ENCODE assay signal across 8 mouse cellular contexts in the genomic region with DNA sequence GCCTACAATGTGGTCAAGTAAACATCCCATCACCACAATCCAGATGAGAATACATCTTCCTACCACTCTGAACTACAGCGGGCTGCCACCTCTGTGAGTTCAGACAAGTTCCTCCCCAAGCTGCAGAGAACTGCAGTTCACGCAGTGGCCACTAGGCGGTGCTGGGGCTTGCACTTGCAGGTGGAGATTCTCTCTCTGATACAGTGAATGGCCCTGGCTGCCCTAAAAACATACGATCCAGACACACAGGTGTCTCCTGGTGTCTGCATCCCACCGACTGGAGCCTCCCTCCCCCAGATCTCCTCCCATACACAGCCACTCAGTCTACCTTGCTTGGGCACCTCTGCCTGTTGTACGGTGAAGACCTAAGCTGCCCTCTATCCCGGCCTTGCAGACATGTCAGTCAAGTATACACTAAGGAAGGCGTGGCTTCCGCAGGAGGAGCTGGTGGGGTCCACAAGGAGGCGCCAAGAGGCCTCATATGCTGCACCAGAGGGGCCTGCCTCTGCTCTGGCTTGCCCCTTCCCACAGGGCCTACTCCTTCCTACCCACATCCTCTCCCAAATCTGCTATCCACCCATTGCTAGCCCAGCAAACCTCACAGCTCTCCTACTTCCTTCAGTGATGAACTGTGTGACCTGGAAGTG. TPM values are rescaled to one million over a fixed set of nuclear protein-coding genes. Genes with fewer than 3 reads are reported as not detected.
DNase-seq lines count a peak whose midpoint lies in the region; ATAC-seq and TF ChIP-seq lines count a peak whose summit lies in the region.

No protein-coding gene starts in this region.

- no peaks in the 10 kb centered on the region for H3K27me3 ChIP-seq in MEL (ENCODE audit: control insufficient read depth in 1 of 2, insufficient read depth in 2 of 2, low read length in 2 of 2)
- H3K27me3 ChIP-seq in hindbrain, embryonic 10.5 days (ENCODE audit: insufficient read depth, poor library complexity, severe bottlenecking) = peaks cover 10% of the 10 kb centered on the region; the same call in 1 of the 2 replicates
- no peaks in the 10 kb centered on the region for H3K27me3 ChIP-seq in lung, embryonic 16.5 days (ENCODE audit: control insufficient read depth, insufficient read depth, low read depth, low read length)

- peak; percentile 8 for TF ChIP-seq RAD21 in MEL (IDR thresholded peaks at IDR 0.05; ENCODE audit: low read depth, low read length)

- no peak overlapping the region for H3K9ac ChIP-seq in MEL (ENCODE audit: control insufficient read depth, low read depth, low read length, poor library complexity, severe bottlenecking)
- H3K9ac ChIP-seq in lung, embryonic 16.5 days (ENCODE audit: low read length) = no peak overlapping the region

- H3K27ac ChIP-seq in MEL (ENCODE audit: control insufficient read depth, low read depth, low read length) = no peak overlapping the region
- peak overlapping the region; percentile 62; the same call in 1 of the 2 replicates for H3K27ac ChIP-seq in hindbrain, embryonic 10.5 days
- H3K27ac ChIP-seq in lung, embryonic 16.5 days (ENCODE audit: low read length) = peak overlapping the region; percentile 53; the same call in 1 of the 2 replicates

- peak overlapping the region; percentile 41 for H3K4me2 ChIP-seq in lung, embryonic 16.5 days (ENCODE audit: low read depth, low read length)

- no peaks in the 10 kb centered on the region for H3K79me2 ChIP-seq in MEL (ENCODE audit: control insufficient read depth, insufficient read depth, low read length, poor library complexity)

- WGBS in hindbrain, embryonic 10.5 days = 5% methylated on average over 10 of the region's 10 CpGs
- 8% methylated on average over 10 of the region's 10 CpGs for WGBS in lung, embryonic 16.5 days

- no peaks in the 10 kb centered on the region for H3K4me1 ChIP-seq in MEL (ENCODE audit: control insufficient read depth in 1 of 2, insufficient read depth in 2 of 2, low read length in 2 of 2)
- H3K4me1 ChIP-seq in hindbrain, embryonic 10.5 days (replicated peaks) = peaks cover 31% of the 10 kb centered on the region
- peaks cover 14% of the 10 kb centered on the region for H3K4me1 ChIP-seq in lung, embryonic 16.5 days (replicated peaks; ENCODE audit: control insufficient read depth, insufficient read depth, low read length)

- no peak overlapping the region for H3K4me3 ChIP-seq in MEL (ENCODE audit: control insufficient read depth in 1 of 2, insufficient read depth in 1 of 2, low read depth in 2 of 2, low read length in 2 of 2)
- peak overlapping the region; percentile 33 for H3K4me3 ChIP-seq in hindbrain, embryonic 10.5 days
- H3K4me3 ChIP-seq in lung, embryonic 16.5 days (ENCODE audit: low read length) = peak overlapping the region; percentile 12; the same call in 1 of the 2 replicates

- peak; percentile 19 for DNase-seq in MEL (ENCODE audit: low read depth, low spot score)
- DNase-seq in cerebellum, adult 8-10 months = peak; percentile 77
- peak; percentile 93 for DNase-seq in hindbrain, embryonic 10.5 days (ENCODE audit: low spot score)
- DNase-seq in layer of hippocampus, adult 9-10 months (ENCODE audit: low spot score) = peak; percentile 84
- DNase-seq in ovary, postnatal 10 days (ENCODE audit: low spot score) = peak; percentile 90
- DNase-seq in thymus, postnatal 10 days (ENCODE audit: low spot score in 2 of 2) = peak; percentile 96 to 98

- no peaks in the 10 kb centered on the region for H3K36me3 ChIP-seq in MEL (ENCODE audit: control insufficient read depth in 1 of 2, insufficient read depth in 2 of 2, low read length in 2 of 2)
- peaks cover 61% of the 10 kb centered on the region for H3K36me3 ChIP-seq in hindbrain, embryonic 10.5 days
- H3K36me3 ChIP-seq in lung, embryonic 16.5 days (ENCODE audit: control insufficient read depth, insufficient read depth, low read length) = peaks cover 23% of the 10 kb centered on the region; the same call in 1 of the 2 replicates

- no peak for TF ChIP-seq POLR2A in MEL (IDR thresholded peaks at IDR 0.05; ENCODE audit: control insufficient read depth in 1 of 2, insufficient read depth in 1 of 2, low read depth in 1 of 2, low read length in 2 of 2, poor library complexity in 1 of 2)

- TF ChIP-seq EP300 in MEL (IDR thresholded peaks at IDR 0.05; ENCODE audit: low read depth in 1 of 2, low read length in 2 of 2) = no peak

- peak; percentile 35 to 55 (median 49) for TF ChIP-seq CTCF in MEL (IDR thresholded peaks at IDR 0.05 in 2 of 3, conservative IDR thresholded peaks at IDR 0.05 in 1 of 3; ENCODE audit: control insufficient read depth in 1 of 3, insufficient read depth in 1 of 3, low read depth in 2 of 3, low read length in 3 of 3, poor library complexity in 1 of 3, severe bottlenecking in 1 of 3)

- no peaks in the 10 kb centered on the region for H3K9me3 ChIP-seq in MEL (replicated peaks; ENCODE audit: insufficient read depth, low read length)
- H3K9me3 ChIP-seq in hindbrain, embryonic 10.5 days = no peaks in the 10 kb centered on the region
- H3K9me3 ChIP-seq in lung, embryonic 16.5 days (ENCODE audit: control insufficient read depth, low read length) = no peaks in the 10 kb centered on the region

- ATAC-seq in frontal cortex, adult (ENCODE audit: low TSS enrichment) = peak; percentile 41
- ATAC-seq in lung, embryonic 16.5 days (ENCODE audit: low read depth) = peak; percentile 82

TF ChIP-seq in MEL, 35 proteins besides CTCF, POLR2A, EP300 and RAD21:
- TF ChIP-seq KAT2A (conservative IDR thresholded peaks at IDR 0.05; ENCODE audit: low read depth, low read length) (no peak), USF1 (IDR thresholded peaks at IDR 0.05; ENCODE audit: low read depth, low read length) (no peak), E2F4 (IDR thresholded peaks at IDR 0.05; ENCODE audit: borderline replicate concordance, low read depth, low read length) (no peak), TAL1 (IDR thresholded peaks at IDR 0.05; ENCODE audit: low read length) (no peak), NRF1 (IDR thresholded peaks at IDR 0.05; ENCODE audit: insufficient read depth, low read depth, low read length, poor library complexity, severe bottlenecking) (no peak), POLR2AphosphoS2 (IDR thresholded peaks at IDR 0.05; ENCODE audit: low read length) (no peak), POLR2AphosphoS5 (IDR thresholded peaks at IDR 0.05; ENCODE audit: borderline replicate concordance, low read depth, low read length) (no peak), HCFC1 (IDR thresholded peaks at IDR 0.05; ENCODE audit: low read depth, low read length) (no peak), GABPA (IDR thresholded peaks at IDR 0.05; ENCODE audit: low read depth, low read length) (no peak), MEF2A (IDR thresholded peaks at IDR 0.05; ENCODE audit: extremely low read depth, insufficient replicate concordance, low read depth, low read length, poor library complexity, severe bottlenecking) (no peak), USF2 (IDR thresholded peaks at IDR 0.05; ENCODE audit: borderline replicate concordance in 1 of 2, insufficient read depth in 1 of 2, low read depth in 1 of 2, low read length in 2 of 2) (no peak), CHD2 (IDR thresholded peaks at IDR 0.05; ENCODE audit: low read length) (no peak), RCOR1 (IDR thresholded peaks at IDR 0.05; ENCODE audit: low read depth, low read length) (no peak), ZMIZ1 (IDR thresholded peaks at IDR 0.05; ENCODE audit: low read depth, low read length) (no peak), JUND (IDR thresholded peaks at IDR 0.05; ENCODE audit: low read depth, low read length) (no peak), SMC3 (IDR thresholded peaks at IDR 0.05; ENCODE audit: low read depth, low read length) (no peak), MAZ (IDR thresholded peaks at IDR 0.05; ENCODE audit: low read depth, low read length) (no peak), SIN3A (IDR thresholded peaks at IDR 0.05; ENCODE audit: low read length) (no peak), ZKSCAN1 (IDR thresholded peaks at IDR 0.05; ENCODE audit: low read depth, low read length) (no peak), MYB (IDR thresholded peaks at IDR 0.05; ENCODE audit: low read depth, low read length) (no peak)

RNA-seq across cellular contexts. Expression of gene Zbp1, which starts 11.0 kb away (rescaled TPM):
- total RNA-seq in MEL (2012; rRNA removed) = not detected in 2 replicates
- not detected for polyA plus RNA-seq in MEL (2012; ENCODE audit: insufficient read depth in 1 of 2, insufficient read length in 2 of 2, low read depth in 1 of 2, low replicate concordance in 2 of 2, missing spikeins in 1 of 2)
- 0.17 and 0.73 TPM in 2 replicates for polyA plus RNA-seq in hindbrain, embryonic 10.5 days (2016; fragmentation: Nextera tagmentation; extraction: Ambion mirVana)
- polyA plus RNA-seq in lung, embryonic 16.5 days (2015; fragmentation: Nextera tagmentation; extraction: Ambion mirVana) = 0.55 and 1.8 TPM in 2 replicates

RNA-seq across cellular contexts. Expression of gene Pmepa1, which starts 46.6 kb away (rescaled TPM):
- total RNA-seq in MEL (2012; rRNA removed) = not detected in 2 replicates
- polyA plus RNA-seq in MEL (2012; ENCODE audit: insufficient read depth in 1 of 2, insufficient read length in 2 of 2, low read depth in 1 of 2, low replicate concordance in 2 of 2, missing spikeins in 1 of 2) = not detected
- polyA plus RNA-seq in hindbrain, embryonic 10.5 days (2016; fragmentation: Nextera tagmentation; extraction: Ambion mirVana) = 1.3 and 2.9 TPM in 2 replicates
- 7.0 and 7.5 TPM in 2 replicates for polyA plus RNA-seq in lung, embryonic 16.5 days (2015; fragmentation: Nextera tagmentation; extraction: Ambion mirVana)

Comparison
In these comparisons a context has a peak if more than half of its experiments do, and no peak if none do; other contexts are left out.
1. DNase-seq: peak in every context shown above with its lines; median percentile 97 in thymus, postnatal 10 days; 93 in hindbrain, embryonic 10.5 days; 90 in ovary, postnatal 10 days; 84 in layer of hippocampus, adult 9-10 months; 77 in cerebellum, adult 8-10 months; 19 in MEL.
2. H3K4me3 ChIP-seq: peak in hindbrain, embryonic 10.5 days (single experiment) and lung, embryonic 16.5 days (single experiment); none in MEL (0 of 2).